Mouse (Mus musculus) thymus, postnatal 25 days (tissue): ENCODE measurements around the gene Tmem43.

ENCODE experiments used
- DNase-seq: peaks from one replicate; pipeline ENCODE4 v3.0.0; 2022

The Tmem43 gene

GRCm38 (mm10) chr6:91536047-91536765 lies 62.7 kb downstream of the Tmem43 start:
- no peak for DNase-seq
